Mouse (Mus musculus) right cerebral cortex, adult 2 months (tissue): Measurements from ENCODE around the gene Wdr35.
"Not testable (repeated sequence)": the region's sequence is repeated elsewhere in the genome, so short reads cannot be mapped to it uniquely, and the experiment has no call there.

Experiments
- DNase-seq, 2 experiments: peaks; one replicate each; pipeline ENCODE4 v3.0.0; 2021 to 2022; ENCODE audit warnings: low spot score in 2 of 2

The Wdr35 gene

GRCm38 (mm10) chr12:9007146-9007545 lies 33.5 kb downstream of the Wdr35 start:
- no peak for DNase-seq

- no peak for DNase-seq
Observed at GRCm38 (mm10) chr12:9007811-9008210, 34.1 kb downstream of the Wdr35 start.

- no peak for DNase-seq
Observed at GRCm38 (mm10) chr12:9010311-9010710, 36.6 kb downstream of the Wdr35 start.

GRCm38 (mm10) chr12:9016376-9016775 lies 42.7 kb downstream of the Wdr35 start:
- no peak for DNase-seq

GRCm38 (mm10) chr12:9020431-9020830 lies 46.7 kb downstream of the Wdr35 start:
- DNase-seq = peak in 1 of 2 experiments; percentile 26

- no peak for DNase-seq
Observed at GRCm38 (mm10) chr12:9020986-9021385, 47.3 kb downstream of the Wdr35 start.

- DNase-seq = no peak
Observed at GRCm38 (mm10) chr12:9023031-9023430, 49.3 kb downstream of the Wdr35 start.

GRCm38 (mm10) chr12:9024071-9024470 lies 50.4 kb downstream of the Wdr35 start:
- DNase-seq = no peak

- no peak for DNase-seq
Observed at GRCm38 (mm10) chr12:9024736-9025135, 51.0 kb downstream of the Wdr35 start.

GRCm38 (mm10) chr12:9026843-9027242 lies 53.2 kb downstream of the Wdr35 start:
- no peak for DNase-seq

GRCm38 (mm10) chr12:9028816-9029215 lies 55.1 kb downstream of the Wdr35 start:
- not testable (repeated sequence) for DNase-seq

- no peak for DNase-seq
Observed at GRCm38 (mm10) chr12:9029506-9029887, 55.8 kb downstream of the Wdr35 start.

- peak; percentile 94 to 98 for DNase-seq
Observed at GRCm38 (mm10) chr12:9029888-9030723, 56.4 kb downstream of the Wdr35 start, which contains the start of gene Ttc32. Gene Ttc32, plus strand, starts transcription at chr12:9029997.

- no peak for DNase-seq
Observed at GRCm38 (mm10) chr12:9031166-9031565, 57.5 kb downstream of the Wdr35 start.

GRCm38 (mm10) chr12:9033140-9033539 lies 59.4 kb downstream of the Wdr35 start:
- DNase-seq = no peak

GRCm38 (mm10) chr12:9036409-9036808 lies 62.7 kb downstream of the Wdr35 start:
- no peak for DNase-seq

GRCm38 (mm10) chr12:9040177-9040576 lies 66.5 kb downstream of the Wdr35 start:
- no peak for DNase-seq

- no peak for DNase-seq
Observed at GRCm38 (mm10) chr12:9040686-9041085, 67.0 kb downstream of the Wdr35 start.

GRCm38 (mm10) chr12:9042316-9042715 lies 68.6 kb downstream of the Wdr35 start:
- no peak for DNase-seq

- no peak for DNase-seq
Observed at GRCm38 (mm10) chr12:9042759-9043158, 69.1 kb downstream of the Wdr35 start.

GRCm38 (mm10) chr12:9044666-9045065 lies 71.0 kb downstream of the Wdr35 start:
- no peak for DNase-seq

- no peak for DNase-seq
Observed at GRCm38 (mm10) chr12:9046674-9047073, 73.0 kb downstream of the Wdr35 start.

- DNase-seq = no peak
Observed at GRCm38 (mm10) chr12:9048090-9048489, 74.4 kb downstream of the Wdr35 start.

- DNase-seq = no peak
Observed at GRCm38 (mm10) chr12:9050824-9051223, 77.1 kb downstream of the Wdr35 start.
